Mouse (Mus musculus) neural tube, embryonic 11.5 days (tissue): Measurements from ENCODE around the gene Icam5. TPM values are rescaled to one million over a fixed set of nuclear protein-coding genes. Genes with fewer than 3 reads are reported as not detected.
"Not testable (repeated sequence)": the region's sequence is repeated elsewhere in the genome, so short reads cannot be mapped to it uniquely, and the experiment has no call there.

Source experiments
- ATAC-seq: fragments of 200-750 bp; cut with Nextera tagmentation; 2 replicates; pipeline ENCODE4 v1.8.0; 2017; ENCODE audit warnings: moderate number of reproducible peaks, mild to moderate bottlenecking, moderate TSS enrichment, moderate library complexity; ENCODE audit not compliant: insufficient read depth, low FRiP score, low TSS enrichment
- DNase-seq: peaks from one replicate; pipeline ENCODE4 v3.0.0-alpha.2; 2015; ENCODE audit warnings: low spot score
- H3K27ac ChIP-seq: fragments of 300-500 bp; sonication (generic); 2 replicates; pipeline ENCODE4 v1.5.1; 2014; ENCODE audit warnings: low read depth, mild to moderate bottlenecking, low read length
- H3K27me3 ChIP-seq: fragments of 300-500 bp; sonication (generic); 2 replicates; pipeline ENCODE4 v1.6.1; 2014; ENCODE audit warnings: mild to moderate bottlenecking, low read length, mixed read lengths; ENCODE audit not compliant: control insufficient read depth, insufficient read depth
- H3K36me3 ChIP-seq: fragments of 300-500 bp; sonication (generic); 2 replicates; pipeline ENCODE4 v1.6.1; 2014; ENCODE audit warnings: mild to moderate bottlenecking, low read length, moderate library complexity, mixed read lengths; ENCODE audit not compliant: control insufficient read depth, insufficient read depth
- H3K4me1 ChIP-seq: fragments of 300-500 bp; sonication (generic); 2 replicates; pipeline ENCODE4 v1.6.1; 2014; ENCODE audit warnings: low read length, mixed read lengths; ENCODE audit not compliant: control insufficient read depth, insufficient read depth
- H3K4me2 ChIP-seq: fragments of 300-500 bp; sonication (generic); 2 replicates; pipeline ENCODE4 v1.6.1; 2014; ENCODE audit warnings: low read depth, mild to moderate bottlenecking, moderate library complexity
- H3K4me3 ChIP-seq: fragments of 300-500 bp; sonication (generic); 2 replicates; pipeline ENCODE4 v1.5.1; 2014; ENCODE audit warnings: low read depth, low read length
- H3K9ac ChIP-seq: fragments of 300-500 bp; sonication (generic); 2 replicates; pipeline ENCODE4 v1.6.1; 2014; ENCODE audit warnings: mild to moderate bottlenecking, low read length
- H3K9me3 ChIP-seq: fragments of 300-500 bp; sonication (generic); 2 replicates; pipeline ENCODE4 v1.6.1; 2016; ENCODE audit warnings: low read length; ENCODE audit not compliant: control insufficient read depth
- WGBS: fragments of 180-500 bp; shearing (Covaris S2); extraction: QIAGEN DNeasy Blood & Tissue Kit; methylation state at CpG from one replicate; pipeline ENCODE4 v1.1.7; 2014; 5-methylcytosine and 5-hydroxymethylcytosine counted together
- polyA plus RNA-seq: library from polyadenylated mRNA; unstranded; fragments of >200 nt; fragmentation: Nextera tagmentation; extraction: Ambion mirVana; gene quantifications from 2 replicates; pipeline ENCODE4 v1.2.1, GENCODE M21; 2014

Icam5 gene
- polyA plus RNA-seq, 1 experiment from 2014 or later, result not detected

GRCm38 (mm10) chr9:21036161-21036560 is 4.3 kb downstream of the Icam5 start:
- no peak overlapping the region for H3K27ac ChIP-seq
- 6% methylated on average over 20 of the region's 20 CpGs for WGBS
- no peaks in the 10 kb centered on the region for H3K36me3 ChIP-seq
- H3K9me3 ChIP-seq, result no peaks in the 10 kb centered on the region
- peaks cover 87% of the 10 kb centered on the region for H3K27me3 ChIP-seq
- ATAC-seq (no peak), DNase-seq (no peak)
- H3K4me3 ChIP-seq, result no peak overlapping the region
- H3K4me2 ChIP-seq, result no peak overlapping the region
- H3K4me1 ChIP-seq, result peaks cover 18% of the 10 kb centered on the region
- no peak overlapping the region for H3K9ac ChIP-seq

- peaks cover 13% of the 10 kb centered on the region for H3K4me1 ChIP-seq
- no peak overlapping the region for H3K4me3 ChIP-seq
- WGBS, result 1% methylated on average over 22 of the region's 22 CpGs
- H3K4me2 ChIP-seq, result no peak overlapping the region
- H3K27me3 ChIP-seq, result peaks cover 82% of the 10 kb centered on the region
- H3K9me3 ChIP-seq, result no peaks in the 10 kb centered on the region
- H3K9ac ChIP-seq, result no peak overlapping the region
- no peak for ATAC-seq
- H3K36me3 ChIP-seq, result no peaks in the 10 kb centered on the region
- no peak for DNase-seq
- H3K27ac ChIP-seq, result no peak overlapping the region
Observed at GRCm38 (mm10) chr9:21036666-21037065, 4.8 kb downstream of the Icam5 start.

- no peaks in the 10 kb centered on the region for H3K9me3 ChIP-seq
- peak overlapping the region; percentile 47 for H3K4me2 ChIP-seq
- 1% methylated on average over 31 of the region's 31 CpGs for WGBS
- H3K27ac ChIP-seq, result no peak overlapping the region
- peaks cover 8% of the 10 kb centered on the region; the same call in 1 of the 2 replicates for H3K4me1 ChIP-seq
- peak overlapping the region; percentile 41 for H3K9ac ChIP-seq
- DNase-seq (peak; percentile 24), ATAC-seq (no peak)
- H3K27me3 ChIP-seq, result peaks cover 74% of the 10 kb centered on the region
- peak overlapping the region; percentile 27; the same call in 1 of the 2 replicates for H3K4me3 ChIP-seq
- H3K36me3 ChIP-seq, result no peaks in the 10 kb centered on the region
Observed at GRCm38 (mm10) chr9:21037481-21037891, 5.6 kb downstream of the Icam5 start.

GRCm38 (mm10) chr9:21039779-21040178 is 7.9 kb downstream of the Icam5 start:
- H3K4me3 ChIP-seq, result no peak overlapping the region
- H3K4me1 ChIP-seq, result no peaks in the 10 kb centered on the region
- H3K27me3 ChIP-seq, result peaks cover 51% of the 10 kb centered on the region
- no peaks in the 10 kb centered on the region for H3K36me3 ChIP-seq
- no peaks in the 10 kb centered on the region for H3K9me3 ChIP-seq
- no peak overlapping the region for H3K27ac ChIP-seq
- WGBS, result 67% methylated on average over 3 of the region's 3 CpGs
- no peak for ATAC-seq
- no peak overlapping the region for H3K4me2 ChIP-seq
- DNase-seq, result no peak
- no peak overlapping the region for H3K9ac ChIP-seq

- H3K27ac ChIP-seq, result no peak overlapping the region
- H3K9ac ChIP-seq, result no peak overlapping the region
- DNase-seq (no peak), ATAC-seq (no peak)
- H3K9me3 ChIP-seq, result no peaks in the 10 kb centered on the region
- WGBS, result 41% methylated on average over 4 of the region's 4 CpGs
- H3K4me1 ChIP-seq, result no peaks in the 10 kb centered on the region
- no peaks in the 10 kb centered on the region for H3K36me3 ChIP-seq
- no peak overlapping the region for H3K4me2 ChIP-seq
- H3K4me3 ChIP-seq, result no peak overlapping the region
- H3K27me3 ChIP-seq, result peaks cover 35% of the 10 kb centered on the region
Observed at GRCm38 (mm10) chr9:21041308-21041707, 9.4 kb downstream of the Icam5 start.

GRCm38 (mm10) chr9:21043563-21043962 is 11.7 kb downstream of the Icam5 start:
- Histone ChIP-seq H3K4me1 (no peaks in the 10 kb centered on the region), H3K27ac (no peak overlapping the region), H3K9ac (no peak overlapping the region), H3K4me3 (no peak overlapping the region), H3K27me3 (peaks cover 13% of the 10 kb centered on the region), H3K36me3 (no peaks in the 10 kb centered on the region), H3K4me2 (no peak overlapping the region), H3K9me3 (no peaks in the 10 kb centered on the region)
- ATAC-seq (no peak), DNase-seq (no peak)
- 80% methylated on average over 4 of the region's 4 CpGs for WGBS

GRCm38 (mm10) chr9:21044785-21045184 is 12.9 kb downstream of the Icam5 start:
- not testable (repeated sequence) for H3K9ac ChIP-seq, H3K27me3 ChIP-seq, H3K36me3 ChIP-seq, DNase-seq, H3K27ac ChIP-seq, H3K9me3 ChIP-seq, ATAC-seq, H3K4me1 ChIP-seq, H3K4me3 ChIP-seq, H3K4me2 ChIP-seq
- WGBS, result 64% methylated on average over 1 of the region's 1 CpGs

- Histone ChIP-seq H3K4me2 (no peak overlapping the region), H3K9ac (no peak overlapping the region), H3K4me3 (no peak overlapping the region), H3K27me3 (0 out of 2 replicates have a peak, but pooled peaks cover 1% of the 10 kb centered on the region), H3K36me3 (no peaks in the 10 kb centered on the region), H3K27ac (no peak overlapping the region), H3K9me3 (no peaks in the 10 kb centered on the region), H3K4me1 (no peaks in the 10 kb centered on the region)
- DNase-seq (no peak), ATAC-seq (no peak)
- WGBS, result 86% methylated on average over 3 of the region's 3 CpGs
Observed at GRCm38 (mm10) chr9:21045235-21045634, 13.4 kb downstream of the Icam5 start.

GRCm38 (mm10) chr9:21051578-21051977 is 19.7 kb downstream of the Icam5 start:
- ATAC-seq (no peak), DNase-seq (no peak)
- no peaks in the 10 kb centered on the region for H3K4me1 ChIP-seq
- H3K9ac ChIP-seq, result no peak overlapping the region
- WGBS, result 75% methylated on average over 10 of the region's 10 CpGs
- no peak overlapping the region for H3K4me2 ChIP-seq
- H3K27me3 ChIP-seq, result no peaks in the 10 kb centered on the region
- no peak overlapping the region for H3K4me3 ChIP-seq
- no peaks in the 10 kb centered on the region for H3K36me3 ChIP-seq
- no peak overlapping the region for H3K27ac ChIP-seq
- H3K9me3 ChIP-seq, result no peaks in the 10 kb centered on the region
